Mouse (Mus musculus): ENCODE measurements at regions not wholly inside any gene's neighbourhood (a gene's known extent, or its start where the extent isn't known, plus 50 kb on each side); places are given as distances from the start of the nearest gene placed in this dataset.
A peak's percentile ranks its signal among the peaks of the same experiment; 100 is the strongest.
"Not testable (repeated sequence)": the region's sequence is repeated elsewhere in the genome, so short reads cannot be mapped to it uniquely, and the experiment has no call there.

- ATAC-seq (ENCODE audit: low FRiP score), result no peak
- H3K27me3 ChIP-seq, result no peaks in the 10 kb centered on the region
Measured at GRCm38 (mm10) chr2:55182416-55182815, 253.4 kb upstream of the Kcnj3 start.

GRCm38 (mm10) chr2:55206891-55207290 is 228.9 kb upstream of the Kcnj3 start:
- WGBS, result 86% methylated on average over 1 of the region's 1 CpGs
- H3K4me2 ChIP-seq (replicated peaks), result no peak overlapping the region
- no peak overlapping the region for H3K4me3 ChIP-seq
- H3K27ac ChIP-seq, result no peak overlapping the region
- H3K4me1 ChIP-seq, result no peaks in the 10 kb centered on the region
- no peaks in the 10 kb centered on the region for H3K27me3 ChIP-seq
- no peak overlapping the region for H3K9ac ChIP-seq
- H3K36me3 ChIP-seq, result no peaks in the 10 kb centered on the region
- H3K9me3 ChIP-seq (replicated peaks), result no peaks in the 10 kb centered on the region
- ATAC-seq (ENCODE audit: low FRiP score), result no peak

More at GRCm38 (mm10) chr2:55182416-55182815, 253.4 kb upstream of the Kcnj3 start:
- Histone ChIP-seq H3K36me3 (no peaks in the 10 kb centered on the region), H3K4me3 (no peak overlapping the region), H3K4me2 (replicated peaks) (no peak overlapping the region), H3K9ac (no peak overlapping the region), H3K27ac (no peak overlapping the region), H3K4me1 (no peaks in the 10 kb centered on the region), H3K9me3 (replicated peaks) (no peaks in the 10 kb centered on the region)
- WGBS, result 83% methylated on average over 2 of the region's 2 CpGs

- Histone ChIP-seq H3K36me3 (no peaks in the 10 kb centered on the region), H3K9me3 (replicated peaks) (no peaks in the 10 kb centered on the region), H3K27ac (no peak overlapping the region), H3K4me3 (no peak overlapping the region), H3K9ac (no peak overlapping the region), H3K27me3 (no peaks in the 10 kb centered on the region), H3K4me1 (no peaks in the 10 kb centered on the region), H3K4me2 (replicated peaks) (no peak overlapping the region)
- no peak for ATAC-seq (ENCODE audit: low FRiP score)
- 91% methylated on average over 2 of the region's 2 CpGs for WGBS
Measured at GRCm38 (mm10) chr2:55208620-55209019, 227.2 kb upstream of the Kcnj3 start.

GRCm38 (mm10) chr2:55209848-55210390 is 225.9 kb upstream of the Kcnj3 start:
- WGBS, result 63% methylated on average over 3 of the region's 3 CpGs
- H3K9ac ChIP-seq, result no peak overlapping the region
- no peaks in the 10 kb centered on the region for H3K36me3 ChIP-seq
- H3K27me3 ChIP-seq, result no peaks in the 10 kb centered on the region
- no peak overlapping the region for H3K4me2 ChIP-seq (replicated peaks)
- H3K9me3 ChIP-seq (replicated peaks), result no peaks in the 10 kb centered on the region
- H3K4me1 ChIP-seq, result no peaks in the 10 kb centered on the region
- H3K4me3 ChIP-seq, result no peak overlapping the region
- H3K27ac ChIP-seq, result no peak overlapping the region
- no peak for ATAC-seq (ENCODE audit: low FRiP score)

GRCm38 (mm10) chr2:55211281-55211680 is 224.5 kb upstream of the Kcnj3 start:
- Histone ChIP-seq H3K4me3 (no peak overlapping the region), H3K9ac (no peak overlapping the region), H3K36me3 (no peaks in the 10 kb centered on the region), H3K9me3 (replicated peaks) (no peaks in the 10 kb centered on the region), H3K4me2 (replicated peaks) (no peak overlapping the region), H3K4me1 (no peaks in the 10 kb centered on the region), H3K27ac (no peak overlapping the region), H3K27me3 (no peaks in the 10 kb centered on the region)
- 92% methylated on average over 2 of the region's 2 CpGs for WGBS
- no peak for ATAC-seq (ENCODE audit: low FRiP score)

- H3K4me2 ChIP-seq (replicated peaks), result no peak overlapping the region
- WGBS, result 81% methylated on average over 2 of the region's 2 CpGs
- no peak overlapping the region for H3K9ac ChIP-seq
- no peak overlapping the region for H3K27ac ChIP-seq
- H3K36me3 ChIP-seq, result no peaks in the 10 kb centered on the region
- H3K9me3 ChIP-seq (replicated peaks), result no peaks in the 10 kb centered on the region
- H3K4me3 ChIP-seq, result no peak overlapping the region
- no peaks in the 10 kb centered on the region for H3K4me1 ChIP-seq
- ATAC-seq (ENCODE audit: low FRiP score), result no peak
- H3K27me3 ChIP-seq, result no peaks in the 10 kb centered on the region
Measured at GRCm38 (mm10) chr2:55222046-55222445, 213.7 kb upstream of the Kcnj3 start.

GRCm38 (mm10) chr2:55222741-55223140 is 213.0 kb upstream of the Kcnj3 start:
- H3K9ac ChIP-seq, H3K27me3 ChIP-seq: not testable (repeated sequence)
- WGBS, result 91% methylated on average over 5 of the region's 5 CpGs

GRCm38 (mm10) chr2:55228131-55228797 is 207.5 kb upstream of the Kcnj3 start:
- Histone ChIP-seq H3K27me3 (no peaks in the 10 kb centered on the region), H3K27ac (no peak overlapping the region), H3K9ac (no peak overlapping the region), H3K36me3 (no peaks in the 10 kb centered on the region), H3K4me3 (no peak overlapping the region), H3K9me3 (replicated peaks) (no peaks in the 10 kb centered on the region), H3K4me2 (replicated peaks) (no peak overlapping the region), H3K4me1 (no peaks in the 10 kb centered on the region)
- 55% methylated on average over 7 of the region's 7 CpGs for WGBS
- ATAC-seq (ENCODE audit: low FRiP score), result no peak

More at GRCm38 (mm10) chr2:55222741-55223140, 213.0 kb upstream of the Kcnj3 start:
- not testable (repeated sequence) for H3K27ac ChIP-seq; H3K4me3 ChIP-seq; H3K4me2 ChIP-seq (replicated peaks); H3K9me3 ChIP-seq (replicated peaks); H3K36me3 ChIP-seq; ATAC-seq (ENCODE audit: low FRiP score); H3K4me1 ChIP-seq

GRCm38 (mm10) chr2:55231841-55232240 is 203.9 kb upstream of the Kcnj3 start:
- H3K27me3 ChIP-seq, result no peaks in the 10 kb centered on the region
- no peak overlapping the region for H3K9ac ChIP-seq
- no peak overlapping the region for H3K27ac ChIP-seq
- no peak overlapping the region for H3K4me2 ChIP-seq (replicated peaks)
- H3K9me3 ChIP-seq (replicated peaks), result no peaks in the 10 kb centered on the region
- no peak for ATAC-seq (ENCODE audit: low FRiP score)
- 81% methylated on average over 2 of the region's 2 CpGs for WGBS
- no peaks in the 10 kb centered on the region for H3K36me3 ChIP-seq
- H3K4me1 ChIP-seq, result no peaks in the 10 kb centered on the region
- H3K4me3 ChIP-seq, result no peak overlapping the region

GRCm38 (mm10) chr2:55253134-55253533 is 182.6 kb upstream of the Kcnj3 start:
- Histone ChIP-seq H3K9ac (no peak overlapping the region), H3K9me3 (replicated peaks) (no peaks in the 10 kb centered on the region), H3K4me3 (no peak overlapping the region), H3K27ac (no peak overlapping the region), H3K4me1 (no peaks in the 10 kb centered on the region), H3K27me3 (no peaks in the 10 kb centered on the region), H3K36me3 (no peaks in the 10 kb centered on the region), H3K4me2 (replicated peaks) (no peak overlapping the region)
- no peak for ATAC-seq (ENCODE audit: low FRiP score)

GRCm38 (mm10) chr2:55262721-55263278 is 173.0 kb upstream of the Kcnj3 start:
- Histone ChIP-seq H3K4me3 (no peak overlapping the region), H3K9ac (no peak overlapping the region), H3K4me1 (no peaks in the 10 kb centered on the region), H3K36me3 (no peaks in the 10 kb centered on the region), H3K4me2 (replicated peaks) (no peak overlapping the region), H3K27ac (peak overlapping the region; percentile 30; the same call in 1 of the 2 replicates), H3K27me3 (no peaks in the 10 kb centered on the region), H3K9me3 (replicated peaks) (no peaks in the 10 kb centered on the region)
- 77% methylated on average over 1 of the region's 1 CpGs for WGBS
- no peak for ATAC-seq (ENCODE audit: low FRiP score)

- Histone ChIP-seq H3K9ac (no peak overlapping the region), H3K9me3 (replicated peaks) (no peaks in the 10 kb centered on the region), H3K36me3 (no peaks in the 10 kb centered on the region), H3K4me3 (no peak overlapping the region), H3K27ac (no peak overlapping the region), H3K4me1 (no peaks in the 10 kb centered on the region), H3K4me2 (replicated peaks) (no peak overlapping the region), H3K27me3 (no peaks in the 10 kb centered on the region)
- ATAC-seq (ENCODE audit: low FRiP score), result peak; percentile 67
- WGBS, result 79% methylated on average over 1 of the region's 2 CpGs
Measured at GRCm38 (mm10) chr2:55263847-55264449, 171.8 kb upstream of the Kcnj3 start.

GRCm38 (mm10) chr2:55306387-55306786 is 129.4 kb upstream of the Kcnj3 start:
- H3K4me3 ChIP-seq, result no peak overlapping the region
- H3K4me2 ChIP-seq (replicated peaks), result no peak overlapping the region
- no peak overlapping the region for H3K27ac ChIP-seq
- ATAC-seq (ENCODE audit: low FRiP score), result no peak
- H3K4me1 ChIP-seq, result no peaks in the 10 kb centered on the region
- no peak overlapping the region for H3K9ac ChIP-seq
- H3K9me3 ChIP-seq (replicated peaks), result no peaks in the 10 kb centered on the region
- H3K36me3 ChIP-seq, result no peaks in the 10 kb centered on the region
- H3K27me3 ChIP-seq, result no peaks in the 10 kb centered on the region

All from hindbrain, embryonic 12.5 days (tissue).